In the genomic region with DNA sequence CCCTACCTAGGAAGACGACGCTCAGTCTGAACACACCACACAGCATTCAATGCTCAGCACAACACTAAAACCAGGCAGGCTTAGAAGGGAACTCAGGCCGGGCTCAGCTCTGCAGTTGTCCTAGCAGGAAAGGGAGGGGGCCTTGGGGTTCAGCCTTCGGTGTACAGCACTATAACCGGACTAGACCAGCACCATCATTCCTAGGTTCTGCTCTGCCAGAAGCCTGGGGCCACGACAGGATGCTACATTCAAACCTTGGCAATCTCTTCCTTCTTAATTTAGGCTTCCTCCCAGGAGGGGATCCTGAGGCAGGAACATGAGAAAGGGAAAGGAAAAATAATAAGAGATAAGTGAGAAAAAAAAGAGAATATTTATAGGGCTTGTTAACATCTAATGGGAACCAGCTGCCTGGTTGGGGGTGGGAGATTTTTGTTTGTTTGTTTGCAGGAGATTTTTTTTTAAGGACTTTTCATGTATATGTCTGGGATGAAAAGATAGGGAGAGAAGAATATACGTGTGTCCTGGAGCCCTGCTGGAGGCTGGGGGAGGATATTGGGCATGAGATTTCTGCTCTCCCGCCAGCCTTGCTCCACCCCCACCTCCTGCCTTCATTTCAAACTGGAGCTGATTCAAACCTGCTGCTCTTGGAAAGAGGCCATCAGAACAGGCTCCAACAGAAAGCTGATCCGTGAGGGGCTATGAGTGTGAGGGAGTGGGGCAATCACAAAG, we compare ENCODE assay signal across 8 mouse cellular contexts.
A peak's percentile ranks its signal among the peaks of the same experiment; 100 is the strongest.
DNase-seq lines count a peak whose midpoint lies in the region; ATAC-seq and TF ChIP-seq lines count a peak whose summit lies in the region.

No protein-coding gene starts in this region.

- H3K27ac ChIP-seq in left cerebral cortex, adult 2 months: peak overlapping the region; percentile 19; the same call in 1 of the 2 replicates
- H3K27ac ChIP-seq in forebrain, embryonic 10.5 days: peak overlapping the region; percentile 80
- peak overlapping the region; percentile 91 for H3K27ac ChIP-seq in heart, embryonic 13.5 days (replicated peaks)
- H3K27ac ChIP-seq in kidney, embryonic 14.5 days (ENCODE audit: low read depth, low read length): peak overlapping the region; percentile 90
- H3K27ac ChIP-seq in limb, embryonic 14.5 days (replicated peaks; ENCODE audit: low read depth, low read length): peak overlapping the region; percentile 89
- no peak overlapping the region for H3K27ac ChIP-seq in thymus, adult 2 months (ENCODE audit: control insufficient read depth, insufficient read depth, low read length)

- TF ChIP-seq POLR2A in limb, embryonic 14.5 days (IDR thresholded peaks at IDR 0.05; ENCODE audit: borderline replicate concordance, extremely low read depth, insufficient read depth, insufficient read length): no peak
- no peak for TF ChIP-seq POLR2A in thymus, adult 2 months (IDR thresholded peaks at IDR 0.05; ENCODE audit: control insufficient read depth, extremely low read depth, insufficient read depth, low read length, poor library complexity)

- no peaks in the 10 kb centered on the region for H3K9me3 ChIP-seq in forebrain, embryonic 10.5 days
- no peaks in the 10 kb centered on the region for H3K9me3 ChIP-seq in heart, embryonic 13.5 days
- H3K9me3 ChIP-seq in kidney, embryonic 14.5 days (ENCODE audit: control insufficient read depth, low read length): no peaks in the 10 kb centered on the region
- H3K9me3 ChIP-seq in limb, embryonic 14.5 days (ENCODE audit: control insufficient read depth, low read length): no peaks in the 10 kb centered on the region

- intact Hi-C loops in left cerebral cortex, adult 2 months (cut with DNase I): no loop called here

- peaks cover 35% of the 10 kb centered on the region for H3K4me1 ChIP-seq in forebrain, embryonic 10.5 days
- H3K4me1 ChIP-seq in heart, embryonic 13.5 days: peaks cover 45% of the 10 kb centered on the region
- H3K4me1 ChIP-seq in kidney, embryonic 14.5 days (ENCODE audit: control insufficient read depth, insufficient read depth, low read length): peaks cover 46% of the 10 kb centered on the region
- H3K4me1 ChIP-seq in limb, embryonic 14.5 days (ENCODE audit: control insufficient read depth, insufficient read depth, low read length): peaks cover 54% of the 10 kb centered on the region
- H3K4me1 ChIP-seq in thymus, adult 2 months (replicated peaks; ENCODE audit: control insufficient read depth, insufficient read depth, low read length): no peaks in the 10 kb centered on the region

- no peak for TF ChIP-seq CTCF in left cerebral cortex, adult 2 months (IDR thresholded peaks at IDR 0.05)
- TF ChIP-seq CTCF in thymus, adult 2 months (IDR thresholded peaks at IDR 0.05; ENCODE audit: borderline replicate concordance, control insufficient read depth, extremely low read depth, insufficient read depth, low read length, poor library complexity): no peak

- 0 out of 2 replicates have a peak overlapping the region, but pooled peaks have one; percentile 40 for H3K9ac ChIP-seq in heart, embryonic 13.5 days
- H3K9ac ChIP-seq in kidney, embryonic 14.5 days (ENCODE audit: low read depth, low read length): 0 out of 2 replicates have a peak overlapping the region, but pooled peaks have one; percentile 7
- H3K9ac ChIP-seq in limb, embryonic 14.5 days (ENCODE audit: low read depth, low read length, severe bottlenecking): 0 out of 2 replicates have a peak overlapping the region, but pooled peaks have one; percentile 3

- peak overlapping the region; percentile 40 for H3K4me2 ChIP-seq in heart, embryonic 13.5 days
- H3K4me2 ChIP-seq in kidney, embryonic 14.5 days (replicated peaks; ENCODE audit: low read depth, low read length): peak overlapping the region; percentile 10; the same call in 1 of the 2 replicates
- H3K4me2 ChIP-seq in limb, embryonic 14.5 days (replicated peaks; ENCODE audit: low read depth, low read length, severe bottlenecking): peak overlapping the region; percentile 22

- no peaks in the 10 kb centered on the region for H3K36me3 ChIP-seq in forebrain, embryonic 10.5 days (replicated peaks)
- no peaks in the 10 kb centered on the region for H3K36me3 ChIP-seq in heart, embryonic 13.5 days
- no peaks in the 10 kb centered on the region for H3K36me3 ChIP-seq in kidney, embryonic 14.5 days (ENCODE audit: control insufficient read depth, insufficient read depth, low read length)
- no peaks in the 10 kb centered on the region for H3K36me3 ChIP-seq in limb, embryonic 14.5 days (ENCODE audit: control insufficient read depth, insufficient read depth, low read length)
- H3K36me3 ChIP-seq in thymus, adult 2 months (ENCODE audit: control insufficient read depth, insufficient read depth, low read length): no peaks in the 10 kb centered on the region

- whole genome bisulfite sequencing in forebrain, embryonic 10.5 days: 31% methylated on average over 9 of the region's 9 CpGs
- 28% methylated on average over 9 of the region's 9 CpGs for whole genome bisulfite sequencing in heart, embryonic 13.5 days
- WGBS in kidney, embryonic 14.5 days: 13% methylated on average over 9 of the region's 9 CpGs
- 7% methylated on average over 9 of the region's 9 CpGs for WGBS in limb, embryonic 14.5 days
- 78% methylated on average over 9 of the region's 9 CpGs for WGBS in thymus, adult 2 months

- peak; percentile 37 to 45 for DNase-seq in left cerebral cortex, adult 2 months (ENCODE audit: extremely low spot score in 1 of 2, low spot score in 2 of 2)
- DNase-seq in left cerebral cortex, adult 8-10 months (ENCODE audit: low spot score in 2 of 2): no peak
- peak; percentile 33 for DNase-seq in forebrain, embryonic 10.5 days (ENCODE audit: extremely low spot score, low spot score)
- DNase-seq in limb, embryonic 14.5 days (ENCODE audit: low spot score): peak; percentile 93
- DNase-seq in ovary, postnatal 10 days (ENCODE audit: low spot score): peak; percentile 29
- no peak for DNase-seq in thymus, adult 2 months

- peaks cover 5% of the 10 kb centered on the region for H3K27me3 ChIP-seq in forebrain, embryonic 10.5 days (ENCODE audit: poor library complexity, severe bottlenecking)
- H3K27me3 ChIP-seq in heart, embryonic 13.5 days (replicated peaks): no peaks in the 10 kb centered on the region
- no peaks in the 10 kb centered on the region for H3K27me3 ChIP-seq in kidney, embryonic 14.5 days (ENCODE audit: control insufficient read depth, insufficient read depth, low read length)
- no peaks in the 10 kb centered on the region for H3K27me3 ChIP-seq in limb, embryonic 14.5 days (ENCODE audit: control insufficient read depth, insufficient read depth, low read length)
- no peaks in the 10 kb centered on the region for H3K27me3 ChIP-seq in thymus, adult 2 months (ENCODE audit: control insufficient read depth, insufficient read depth, low read length)

- ATAC-seq in heart, embryonic 13.5 days (ENCODE audit: extremely low read depth, insufficient number of reproducible peaks, low FRiP score, low TSS enrichment): peak; percentile 49; the same call in 1 of the 2 replicates
- ATAC-seq in kidney, embryonic 14.5 days (ENCODE audit: low FRiP score, low TSS enrichment): peak; percentile 65
- peak; percentile 90 for ATAC-seq in limb, embryonic 14.5 days (ENCODE audit: low FRiP score, low read depth)

- no peak overlapping the region for H3K4me3 ChIP-seq in left cerebral cortex, adult 2 months
- no peak overlapping the region for H3K4me3 ChIP-seq in forebrain, embryonic 10.5 days
- no peak overlapping the region for H3K4me3 ChIP-seq in heart, embryonic 13.5 days
- H3K4me3 ChIP-seq in kidney, embryonic 14.5 days (ENCODE audit: low read length): no peak overlapping the region
- H3K4me3 ChIP-seq in limb, embryonic 14.5 days (replicated peaks; ENCODE audit: low read length): no peak overlapping the region
- H3K4me3 ChIP-seq in thymus, adult 2 months (ENCODE audit: control insufficient read depth, insufficient read depth, low read length): no peak overlapping the region

Comparison
In these comparisons a context has a peak if more than half of its experiments do, and no peak if none do; other contexts are left out.
1. DNase-seq: peak in left cerebral cortex, adult 2 months (2 of 2), forebrain, embryonic 10.5 days (single experiment), limb, embryonic 14.5 days (single experiment) and ovary, postnatal 10 days (single experiment); none in left cerebral cortex, adult 8-10 months (0 of 2) and thymus, adult 2 months (single experiment).
2. Peak in every context shown above with its lines, with median percentiles within 50 percentile points of each other: ATAC-seq, H3K4me2 ChIP-seq and H3K9ac ChIP-seq.